Mouse (Mus musculus) layer of hippocampus, postnatal 36 days (tissue): Measurements from ENCODE around the gene Trim25. TPM values are rescaled to one million over a fixed set of nuclear protein-coding genes. Genes with fewer than 3 reads are reported as not detected.

Experiments
- DNase-seq, 2 experiments: peaks; one replicate each; pipeline ENCODE4 v3.0.0; 2022
- total RNA-seq, 2 experiments: library from RNA; stranded (reverse); gene quantifications; 2 replicates each; pipeline ENCODE4 v1.2.3; 2021

Trim25 gene
- 1 to 10 TPM; 3.4 to 4.5 TPM for total RNA-seq

GRCm38 (mm10) chr11:88998974-88999722, at the start of gene Trim25:
Gene Trim25 (plus strand): TSS chr11:88999376.
- peak; percentile 43 to 52 for DNase-seq

DNA sequence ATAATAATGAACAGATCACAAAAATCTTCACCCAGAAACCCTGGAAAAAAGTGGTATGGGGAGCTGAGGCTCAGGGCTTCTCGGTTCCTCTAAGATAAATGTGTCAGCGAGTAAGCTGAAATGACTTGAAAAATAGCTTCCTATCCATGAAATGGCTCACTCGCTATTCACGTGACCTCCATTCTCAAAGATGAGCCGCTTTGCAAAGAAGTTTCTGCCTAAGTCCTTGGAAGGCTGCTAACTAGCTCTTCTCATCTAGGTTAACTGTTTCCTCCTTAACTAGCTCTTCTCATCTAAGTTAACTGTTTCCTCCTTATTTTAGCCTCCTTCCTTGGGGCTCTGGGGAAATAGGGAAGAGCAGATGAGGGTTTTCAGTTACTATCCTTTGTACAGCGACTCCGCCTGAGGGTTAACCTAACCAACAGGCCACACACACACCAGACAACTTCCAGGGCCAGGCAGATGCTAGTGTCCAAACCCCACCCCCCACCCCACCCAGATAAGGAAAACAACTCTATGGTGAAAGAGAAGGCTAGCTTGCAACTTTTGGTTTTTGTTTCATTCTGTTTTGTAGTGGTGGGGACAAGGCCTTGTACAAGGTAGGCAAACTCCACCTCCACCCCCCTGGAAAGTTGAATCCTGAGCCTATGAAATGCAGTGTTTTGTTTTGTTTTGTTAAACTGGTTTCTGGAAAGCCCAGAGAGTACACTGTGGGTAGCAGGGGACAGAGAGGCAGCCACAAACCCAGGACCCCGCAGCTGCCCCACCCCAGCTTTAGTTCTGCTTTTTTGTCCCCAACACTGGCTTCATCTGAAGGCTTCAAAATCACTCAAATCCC, 49.2 kb upstream of the Trim25 start:
- no peak for DNase-seq

- no peak for DNase-seq
These were observed 48.4 kb upstream of the Trim25 start for GRCm38 (mm10) chr11:88950640-88951250.

DNA sequence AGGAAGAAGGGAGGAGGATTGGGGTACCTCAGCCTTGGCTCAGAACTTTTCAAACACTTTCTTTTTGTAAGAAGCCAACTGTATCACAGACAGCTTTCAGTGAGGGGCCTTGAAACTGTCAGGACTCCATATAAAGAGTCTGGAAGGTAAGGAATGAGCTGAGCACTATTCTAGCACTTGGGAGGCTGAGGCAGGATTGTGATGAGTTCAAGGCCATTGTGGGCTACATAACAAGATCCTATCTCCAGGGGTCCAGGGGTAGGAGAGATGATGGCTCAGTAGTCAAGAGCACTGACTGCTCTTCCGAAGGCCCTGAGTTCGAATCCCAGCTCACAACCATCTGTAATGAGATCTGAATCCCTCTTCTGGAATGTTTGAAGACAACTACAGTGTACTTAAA, 47.6 kb upstream of the Trim25 start:
- DNase-seq: no peak

DNA sequence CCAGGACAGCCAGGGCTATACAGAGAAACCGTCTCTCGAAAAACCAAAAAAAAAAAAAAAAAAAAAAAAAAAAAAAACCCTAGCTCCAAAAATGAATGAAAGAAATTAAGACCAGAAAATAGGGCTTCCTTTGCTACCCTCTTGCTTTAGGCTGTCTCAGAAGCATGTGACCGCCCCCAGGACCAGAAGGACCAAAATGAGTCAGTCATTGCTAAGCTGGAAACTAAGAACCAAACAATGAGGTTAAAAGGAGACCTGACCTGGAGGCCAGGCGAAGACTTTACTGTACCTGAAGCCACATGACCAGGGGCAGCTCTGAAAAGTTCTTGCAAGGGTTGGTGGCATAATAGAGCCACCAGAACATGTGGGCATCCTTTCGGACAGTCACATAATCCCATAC, 47.1 kb upstream of the Trim25 start:
- no peak for DNase-seq

DNA sequence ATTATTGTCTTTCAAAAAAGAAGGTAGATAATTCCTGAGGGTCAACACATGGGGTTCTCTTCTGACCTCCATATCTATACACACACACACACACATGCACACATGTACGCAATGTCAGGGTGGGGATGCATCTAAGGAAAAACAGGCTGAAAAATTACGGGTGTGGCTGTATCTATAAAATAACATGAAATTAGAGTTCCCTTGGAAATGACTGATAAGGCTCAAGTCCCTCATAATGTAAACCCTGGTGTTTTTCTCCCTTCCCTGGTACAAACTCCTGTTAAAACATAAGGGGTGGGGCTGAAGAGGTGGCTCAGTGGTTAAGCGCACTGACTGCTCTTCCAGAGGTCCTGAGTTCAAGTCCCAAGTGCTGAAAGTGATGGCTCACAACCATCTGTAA, 45.6 kb upstream of the Trim25 start:
- DNase-seq: no peak

GRCm38 (mm10) chr11:88954803-88955202, 44.4 kb upstream of the Trim25 start:
- DNase-seq: no peak

- DNase-seq: peak; percentile 94
These were observed 43.8 kb upstream of the Trim25 start, which contains the start of gene Scpep1 for GRCm38 (mm10) chr11:88955217-88955969. Gene Scpep1 (minus strand): TSS chr11:88955465.

DNA sequence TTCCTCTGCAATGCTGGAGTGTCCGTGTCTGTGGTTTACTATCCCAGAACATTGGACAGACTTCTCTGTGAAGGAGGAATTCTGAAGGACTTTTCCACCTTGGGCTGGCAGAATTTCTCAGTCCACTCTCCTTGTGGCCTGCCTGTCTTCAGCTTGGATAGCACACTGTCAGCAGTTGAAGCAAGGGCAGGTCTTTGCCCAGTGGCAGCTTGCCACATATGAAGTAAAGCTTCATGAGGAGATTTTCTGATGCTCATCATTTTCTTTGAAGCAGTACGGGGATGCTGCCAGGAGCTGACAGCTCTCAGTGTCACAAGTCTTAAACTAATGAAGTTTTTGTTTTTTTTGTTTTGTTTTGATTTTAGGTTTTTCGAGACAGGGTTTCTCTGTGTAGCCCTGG, 40.3 kb upstream of the Trim25 start:
- no peak for DNase-seq

- DNase-seq: no peak
These were observed 32.3 kb upstream of the Trim25 start, which contains the start of gene Elobl for GRCm38 (mm10) chr11:88966881-88967361. Gene Elobl (minus strand): TSS chr11:88966931.

GRCm38 (mm10) chr11:88970202-88970732, 28.9 kb upstream of the Trim25 start, which contains the start of gene Coil:
Gene Coil (plus strand): TSS chr11:88970252.
- no peak for DNase-seq

DNA sequence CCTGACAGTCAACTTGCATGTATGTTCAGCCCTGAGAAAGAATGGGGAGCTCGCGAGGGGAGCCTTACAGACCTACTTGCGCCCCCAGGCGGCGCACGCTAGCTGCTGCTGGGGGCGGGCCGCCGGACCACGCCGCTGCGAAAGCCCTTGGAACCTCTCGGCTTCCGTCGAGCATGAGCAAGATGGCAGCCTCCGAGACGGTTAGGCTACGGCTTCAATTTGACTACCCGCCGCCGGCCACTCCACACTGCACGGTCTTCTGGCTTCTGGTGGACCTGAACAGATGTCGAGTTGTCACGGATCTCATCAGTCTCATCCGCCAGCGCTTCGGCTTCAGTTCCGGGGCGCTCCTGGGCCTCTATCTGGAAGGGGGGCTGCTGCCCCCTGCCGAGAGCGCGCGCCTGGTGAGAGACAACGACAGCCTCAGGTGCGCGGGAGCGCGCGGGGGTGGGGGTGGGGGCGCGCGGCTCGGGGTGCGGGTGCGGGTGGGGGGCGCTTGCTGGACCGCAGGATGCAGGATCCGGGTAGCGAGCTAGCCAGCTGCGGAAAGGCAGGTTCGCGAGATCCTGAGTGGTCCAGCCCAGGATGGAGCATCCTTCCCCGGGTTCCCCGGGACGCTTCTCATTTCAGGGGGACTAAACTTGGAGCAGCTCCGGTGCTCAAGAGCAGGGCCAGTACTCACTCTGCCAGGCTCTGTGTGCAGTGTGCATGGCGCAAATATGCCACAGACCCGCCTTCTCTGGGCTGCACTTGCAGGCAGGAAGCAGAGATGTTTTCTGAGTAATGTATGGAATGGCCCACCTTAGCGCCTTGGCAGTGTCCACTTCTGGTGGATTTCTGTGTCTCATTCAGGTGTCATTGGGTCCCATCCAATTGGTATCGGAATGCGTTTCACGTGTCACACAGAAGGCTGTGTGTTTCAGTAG, 25.1 kb upstream of the Trim25 start:
- DNase-seq: peak; percentile 94 to 95

DNA sequence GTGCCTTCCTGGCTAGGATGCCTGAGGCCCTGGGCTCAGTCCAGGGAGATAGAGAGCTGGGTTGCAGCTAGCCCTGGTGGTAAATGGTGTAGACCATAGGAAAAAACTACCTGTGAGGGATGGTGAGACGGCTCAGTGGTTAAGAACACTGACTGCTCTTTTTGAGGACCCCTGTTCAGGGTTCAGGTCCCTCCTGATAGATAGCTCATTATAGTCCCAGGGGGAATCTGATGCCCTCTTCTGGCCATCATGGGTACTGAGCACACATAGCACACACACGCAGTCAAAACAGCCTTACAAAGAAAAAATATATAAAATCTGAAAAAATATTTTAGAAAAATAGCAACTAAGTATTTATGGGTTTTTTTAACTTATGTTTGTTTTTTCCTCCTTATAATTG, 22.9 kb upstream of the Trim25 start:
- DNase-seq: no peak

DNA sequence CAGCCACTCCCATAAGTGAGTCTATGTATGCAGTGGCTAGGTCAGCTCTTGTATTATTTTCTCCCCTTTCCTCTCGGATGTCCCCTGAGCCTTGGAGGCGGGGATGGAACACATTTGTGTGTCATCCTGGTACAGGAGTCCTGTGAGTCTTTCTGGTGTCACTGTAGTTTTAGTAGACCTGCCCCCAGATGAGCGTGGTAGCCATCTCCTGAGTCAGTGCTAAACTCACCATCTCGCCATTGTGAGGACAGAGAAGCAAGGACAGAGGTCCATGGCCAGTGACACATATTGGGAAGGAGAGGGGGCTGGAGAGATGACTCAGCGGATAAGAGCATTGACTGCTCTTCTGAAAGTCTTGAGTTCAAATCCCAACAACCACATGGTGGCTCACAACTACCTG, 22.0 kb upstream of the Trim25 start:
- no peak for DNase-seq

DNA sequence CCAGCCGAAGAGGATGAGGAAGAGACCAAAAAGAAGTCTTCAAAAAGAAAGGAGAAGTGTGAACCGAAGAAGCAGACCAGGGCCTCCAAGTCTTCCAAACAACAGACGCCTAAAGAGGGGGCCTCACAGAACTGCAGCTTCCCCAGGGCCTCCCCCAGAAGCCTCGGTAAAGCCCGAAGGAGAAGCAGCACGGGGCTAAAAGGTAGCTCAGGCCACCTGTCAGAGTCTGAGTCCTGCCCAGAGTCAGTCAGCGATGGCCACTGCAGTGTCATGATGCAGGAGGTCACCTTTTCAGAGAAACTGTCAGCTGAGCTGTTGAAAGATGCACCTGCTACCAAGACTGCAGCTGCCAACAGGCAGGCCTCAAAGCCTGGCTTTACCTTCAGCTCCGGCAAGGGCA, 17.8 kb upstream of the Trim25 start:
- no peak for DNase-seq

GRCm38 (mm10) chr11:88986616-88987015, 12.6 kb upstream of the Trim25 start:
- no peak for DNase-seq

GRCm38 (mm10) chr11:88988956-88989355, 10.2 kb upstream of the Trim25 start:
- DNase-seq: no peak

GRCm38 (mm10) chr11:88989530-88989929, 9.6 kb upstream of the Trim25 start:
- no peak for DNase-seq

- DNase-seq: no peak
These were observed 6.0 kb upstream of the Trim25 start for GRCm38 (mm10) chr11:88993186-88993585.

- no peak for DNase-seq
These were observed 5.6 kb upstream of the Trim25 start for GRCm38 (mm10) chr11:88993625-88994024.

GRCm38 (mm10) chr11:88994492-88994891, 4.7 kb upstream of the Trim25 start:
- DNase-seq: no peak
